Mouse (Mus musculus) liver, adult 2 months (tissue): ENCODE data around the gene Arhgef17.

Experiments
- CTCF ChIP-seq: fragments of 200-500 bp; IDR thresholded peaks from 2 replicates; pipeline ENCODE4 v1.5.1; 2011; ENCODE audit warnings: low read depth, low read length, control low read depth
- POLR2A ChIP-seq: fragments of 200-500 bp; IDR thresholded peaks from 2 replicates; pipeline ENCODE4 v1.6.1; 2011; ENCODE audit warnings: low read length, control low read depth; ENCODE audit not compliant: insufficient read depth; ENCODE audit errors: extremely low read depth

DNA sequence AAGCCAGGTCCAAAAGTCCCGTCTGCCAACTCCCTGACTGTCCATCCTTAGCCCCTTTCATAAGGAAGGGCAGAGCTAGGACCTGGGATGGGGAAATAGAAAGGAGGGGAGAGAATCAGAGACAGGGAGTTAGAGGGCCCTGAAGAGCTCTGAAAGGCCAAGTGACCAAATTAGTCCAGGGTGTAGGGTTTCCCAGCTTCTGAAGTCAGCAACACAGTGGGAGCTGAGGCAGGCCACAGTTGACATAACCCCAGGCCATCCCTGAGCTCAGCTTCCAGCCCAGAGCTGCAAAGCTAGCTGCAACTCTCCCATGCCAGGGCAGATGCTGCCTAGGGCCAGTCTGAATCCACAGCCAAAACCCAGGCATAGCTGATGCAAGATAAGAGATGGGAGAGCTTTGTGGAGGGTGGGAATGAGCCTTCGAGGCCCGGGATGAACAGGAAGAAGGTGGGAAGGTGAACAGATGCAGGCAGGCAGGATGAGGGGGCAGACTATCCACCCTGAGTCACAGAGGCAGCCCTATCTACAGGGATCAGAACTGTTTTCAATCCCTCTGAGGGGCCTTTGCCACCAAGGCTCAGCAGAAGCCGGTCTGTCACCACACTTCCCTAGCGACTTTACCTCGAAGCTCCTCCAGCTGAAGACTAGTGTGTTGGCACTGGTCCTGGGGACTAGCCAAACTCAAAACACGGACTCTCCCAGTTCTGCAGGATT lies 4.5 kb downstream of the Arhgef17 start:
- TF ChIP-seq CTCF (no peak), POLR2A (no peak)
